ENCODE assay signal across 15 mouse cellular contexts in the genomic region with DNA sequence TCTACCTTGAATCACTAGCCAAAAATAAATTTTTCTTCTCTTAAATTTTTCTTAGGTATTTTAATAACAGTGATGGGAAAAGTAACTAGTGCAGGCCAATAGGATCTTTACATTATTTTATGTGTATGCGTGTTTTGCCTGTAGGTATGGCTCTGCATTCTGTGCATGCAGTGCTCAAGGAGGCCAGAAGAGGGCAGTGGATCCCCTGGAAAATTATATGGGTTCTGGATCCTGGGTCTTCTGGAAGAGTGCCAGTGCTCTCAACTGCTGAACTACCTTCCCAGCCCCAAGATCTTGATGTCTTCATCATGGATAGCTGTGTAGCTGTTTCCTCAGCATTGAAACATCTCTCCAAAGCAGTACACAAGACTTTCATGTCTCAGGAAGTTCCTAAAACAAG. TPM values are rescaled to one million over a fixed set of nuclear protein-coding genes. Genes with fewer than 3 reads are reported as not detected.
DNase-seq lines count a peak whose midpoint lies in the region; ATAC-seq and TF ChIP-seq lines count a peak whose summit lies in the region.
"Had no signal": no experiment of that assay in that cellular context is flagged by ENCODE, and none has a peak within 500 bp of the region (broad histone marks: within the 10 kb centered on the region; RNA-seq: fewer than 3 reads in every experiment).

No protein-coding gene starts in this region.

- H3K4me1 ChIP-seq in forebrain, embryonic 11.5 days (replicated peaks; ENCODE audit: control insufficient read depth, insufficient read depth, low read length) = no peaks in the 10 kb centered on the region
- H3K4me1 ChIP-seq in forebrain, embryonic 12.5 days = no peaks in the 10 kb centered on the region
- no peaks in the 10 kb centered on the region for H3K4me1 ChIP-seq in liver, postnatal 0 days (ENCODE audit: insufficient read depth)
- peaks cover 16 to 36% of the 10 kb centered on the region in 2 experiments for H3K4me1 ChIP-seq in CH12.LX (ENCODE audit: control insufficient read depth in 1 of 2, insufficient read depth in 2 of 2)
- peaks cover 6% of the 10 kb centered on the region; the same call in 1 of the 2 replicates for H3K4me1 ChIP-seq in kidney, embryonic 16.5 days (ENCODE audit: insufficient read depth, low read length)

- no peak for TF ChIP-seq EP300 in liver, postnatal 0 days (IDR thresholded peaks at IDR 0.05; ENCODE audit: low read depth)
- TF ChIP-seq EP300 in CH12.LX (IDR thresholded peaks at IDR 0.05; ENCODE audit: low read length) = no peak

- dilution Hi-C loops in CH12.LX (cut with MboI; ENCODE audit: extremely low pct_ligation_motif_present, extremely low pct_unique_long_range_greater_than_20kb, low sequenced_read_pairs) = no loop called here

- DNase-seq in forebrain, embryonic 11.5 days (ENCODE audit: low spot score) = peak; percentile 46
- DNase-seq in liver, postnatal 0 days = no peak
- DNase-seq in liver (no peak), CH12.LX (ENCODE audit: extremely low read depth) (no peak)
- peak; percentile 69 for DNase-seq in induced T-regulatory cell, adult 2 months (ENCODE audit: low read depth)
- DNase-seq: gastrocnemius, postnatal 10 days; kidney, adult 11 months; lung, postnatal 4 days had no signal

- TF ChIP-seq POLR2A in CH12.LX (IDR thresholded peaks at IDR 0.05; ENCODE audit: low read depth, low read length) = no peak

- no peak overlapping the region for H3K4me3 ChIP-seq in forebrain, embryonic 11.5 days (ENCODE audit: low read depth, low read length)
- H3K4me3 ChIP-seq in forebrain, embryonic 12.5 days (replicated peaks) = no peak overlapping the region
- no peak overlapping the region for H3K4me3 ChIP-seq in liver, postnatal 0 days (ENCODE audit: low read depth, low read length)
- H3K4me3 ChIP-seq in CH12.LX (replicated peaks in 1 of 3; ENCODE audit: low read depth in 2 of 3, low read length in 2 of 3, poor library complexity in 1 of 3) = no peak overlapping the region
- H3K4me3 ChIP-seq in kidney, embryonic 16.5 days (ENCODE audit: low read length) = no peak overlapping the region

- peak; percentile 29 for TF ChIP-seq RAD21 in CH12.LX (IDR thresholded peaks at IDR 0.05; ENCODE audit: low read depth, low read length)

- no peaks in the 10 kb centered on the region for H3K79me2 ChIP-seq in CH12.LX (replicated peaks; ENCODE audit: control insufficient read depth, extremely low read depth, insufficient read depth, poor library complexity, severe bottlenecking)

- no peak overlapping the region for H3K4me2 ChIP-seq in forebrain, embryonic 11.5 days (ENCODE audit: low read depth, low read length, severe bottlenecking)
- no peak overlapping the region for H3K4me2 ChIP-seq in forebrain, embryonic 12.5 days
- H3K4me2 ChIP-seq in liver, postnatal 0 days (ENCODE audit: low read depth, low read length) = no peak overlapping the region
- no peak overlapping the region for H3K4me2 ChIP-seq in CH12.LX (ENCODE audit: insufficient read depth, low read depth, poor library complexity, severe bottlenecking)
- no peak overlapping the region for H3K4me2 ChIP-seq in kidney, embryonic 16.5 days (replicated peaks; ENCODE audit: low read depth, low read length)

- no peak overlapping the region for H3K27ac ChIP-seq in forebrain, embryonic 11.5 days (ENCODE audit: low read depth, low read length)
- no peak overlapping the region for H3K27ac ChIP-seq in forebrain, embryonic 12.5 days
- H3K27ac ChIP-seq in liver, postnatal 0 days (ENCODE audit: low read depth) = no peak overlapping the region
- no peak overlapping the region for H3K27ac ChIP-seq in CH12.LX (ENCODE audit: insufficient read depth, low read depth)
- no peak overlapping the region for H3K27ac ChIP-seq in kidney, embryonic 16.5 days (ENCODE audit: low read length)

- H3K9me3 ChIP-seq in forebrain, embryonic 11.5 days (ENCODE audit: control insufficient read depth, low read length) = no peaks in the 10 kb centered on the region
- no peaks in the 10 kb centered on the region for H3K9me3 ChIP-seq in forebrain, embryonic 12.5 days
- no peaks in the 10 kb centered on the region for H3K9me3 ChIP-seq in liver, postnatal 0 days (ENCODE audit: low read length)
- no peaks in the 10 kb centered on the region for H3K9me3 ChIP-seq in CH12.LX (replicated peaks; ENCODE audit: low read length)
- H3K9me3 ChIP-seq in kidney, embryonic 16.5 days (ENCODE audit: low read length) = no peaks in the 10 kb centered on the region

- H3K9ac ChIP-seq in forebrain, embryonic 11.5 days (ENCODE audit: low read length) = no peak overlapping the region
- no peak overlapping the region for H3K9ac ChIP-seq in forebrain, embryonic 12.5 days
- H3K9ac ChIP-seq in liver, postnatal 0 days (replicated peaks) = no peak overlapping the region
- H3K9ac ChIP-seq in CH12.LX (ENCODE audit: insufficient read depth, low read depth) = no peak overlapping the region
- H3K9ac ChIP-seq in kidney, embryonic 16.5 days (replicated peaks; ENCODE audit: low read length) = no peak overlapping the region

- in situ Hi-C loops in CH12.LX (cut with MboI; ENCODE audit: low pct_ligation_motif_present, low pct_unique_long_range_greater_than_20kb, low sequenced_read_pairs) = no loop called here

- TF ChIP-seq CTCF in liver, postnatal 0 days (IDR thresholded peaks at IDR 0.05; ENCODE audit: low read depth) = peak; percentile 49
- TF ChIP-seq CTCF in CH12.LX (conservative IDR thresholded peaks at IDR 0.05 in 1 of 2, IDR thresholded peaks at IDR 0.05 in 1 of 2; ENCODE audit: low read depth in 2 of 2, low read length in 2 of 2) = peak; percentile 54 to 62; a peak in 3 of 4 replicates

- WGBS in forebrain, embryonic 11.5 days = 90% methylated on average over 1 of the region's 1 CpGs
- 97% methylated on average over 1 of the region's 1 CpGs for WGBS in forebrain, embryonic 12.5 days
- 98% methylated on average over 1 of the region's 1 CpGs for WGBS in liver, postnatal 0 days (ENCODE audit: insufficient replicate concordance)
- 94% methylated on average over 1 of the region's 1 CpGs for WGBS in kidney, embryonic 16.5 days

- ATAC-seq in forebrain, embryonic 11.5 days (replicated peaks; ENCODE audit: low FRiP score) = no peak
- ATAC-seq in forebrain, embryonic 12.5 days (ENCODE audit: low FRiP score) = no peak
- no peak for ATAC-seq in liver, postnatal 0 days
- no peak for ATAC-seq in erythroid progenitor cell, adult 5-6 weeks (replicated peaks; ENCODE audit: low FRiP score, poor library complexity, severe bottlenecking)
- no peak for ATAC-seq in kidney, embryonic 16.5 days (ENCODE audit: low FRiP score, low TSS enrichment)

- no peaks in the 10 kb centered on the region for H3K27me3 ChIP-seq in forebrain, embryonic 11.5 days (ENCODE audit: control insufficient read depth, insufficient read depth, low read length)
- H3K27me3 ChIP-seq in forebrain, embryonic 12.5 days = no peaks in the 10 kb centered on the region
- H3K27me3 ChIP-seq in liver, postnatal 0 days (ENCODE audit: insufficient read depth, low read length) = no peaks in the 10 kb centered on the region
- H3K27me3 ChIP-seq in CH12.LX (replicated peaks) = peaks cover 2% of the 10 kb centered on the region
- no peaks in the 10 kb centered on the region for H3K27me3 ChIP-seq in kidney, embryonic 16.5 days (ENCODE audit: insufficient read depth, low read length)

- H3K36me3 ChIP-seq in forebrain, embryonic 11.5 days (ENCODE audit: control insufficient read depth, insufficient read depth, low read length) = no peaks in the 10 kb centered on the region
- no peaks in the 10 kb centered on the region for H3K36me3 ChIP-seq in forebrain, embryonic 12.5 days (replicated peaks)
- no peaks in the 10 kb centered on the region for H3K36me3 ChIP-seq in liver, postnatal 0 days (replicated peaks; ENCODE audit: insufficient read depth, low read length)
- H3K36me3 ChIP-seq in CH12.LX (replicated peaks in 1 of 2; ENCODE audit: control insufficient read depth in 1 of 2, insufficient read depth in 1 of 2, low read length in 1 of 2) = no peaks in the 10 kb centered on the region
- no peaks in the 10 kb centered on the region for H3K36me3 ChIP-seq in kidney, embryonic 16.5 days (ENCODE audit: insufficient read depth, low read length)

RNA-seq across cellular contexts. Expression of gene S100a2, which starts 7.9 kb away (rescaled TPM):
- not detected in 2 replicates for polyA plus RNA-seq in forebrain, embryonic 11.5 days (2014; fragmentation: Nextera tagmentation; extraction: Ambion mirVana)
- not detected in 2 replicates for polyA plus RNA-seq in forebrain, embryonic 12.5 days (2016; fragmentation: Nextera tagmentation; extraction: Ambion mirVana)
- not detected in 2 replicates for polyA plus RNA-seq in liver, postnatal 0 days (2015; fragmentation: Nextera tagmentation; extraction: Ambion mirVana)
- total RNA-seq in CH12.LX (2012; rRNA removed) = not detected in 2 replicates
- not detected in 2 replicates for total RNA-seq in CH12.LX (2014; rRNA removed)
- not detected in 2 replicates for polyA plus RNA-seq in CH12.LX (2012; ENCODE audit: insufficient read length, low read depth)
- not detected in 2 replicates for total RNA-seq in erythroid progenitor cell, adult 5-6 weeks (2015; ENCODE audit: low replicate concordance)
- total RNA-seq in erythroid progenitor cell, adult 5-6 weeks (2017; ENCODE audit: low replicate concordance) = not detected in 2 replicates
- polyA plus RNA-seq in kidney, embryonic 16.5 days (2015; fragmentation: Nextera tagmentation; extraction: Ambion mirVana) = not detected in 2 replicates
- total RNA-seq: gastrocnemius, postnatal 10 days; layer of hippocampus, postnatal 10 days had no signal
- polyA plus RNA-seq: C2C12; heart, embryonic 16.5 days; limb, embryonic 14.5 days had no signal

RNA-seq across cellular contexts. Expression of gene Gm42674, which starts 19.5 kb away (rescaled TPM):
- not detected in 2 replicates for polyA plus RNA-seq in forebrain, embryonic 11.5 days (2014; fragmentation: Nextera tagmentation; extraction: Ambion mirVana)
- not detected in 2 replicates for polyA plus RNA-seq in forebrain, embryonic 12.5 days (2016; fragmentation: Nextera tagmentation; extraction: Ambion mirVana)
- polyA plus RNA-seq in liver, postnatal 0 days (2015; fragmentation: Nextera tagmentation; extraction: Ambion mirVana) = not detected in 2 replicates
- not detected in 2 replicates for total RNA-seq in CH12.LX (2012; rRNA removed)
- total RNA-seq in CH12.LX (2014; rRNA removed) = not detected in 2 replicates
- polyA plus RNA-seq in CH12.LX (2012; ENCODE audit: insufficient read length, low read depth) = not detected in 2 replicates
- total RNA-seq in erythroid progenitor cell, adult 5-6 weeks (2015; ENCODE audit: low replicate concordance) = not detected in 2 replicates
- total RNA-seq in erythroid progenitor cell, adult 5-6 weeks (2017; ENCODE audit: low replicate concordance) = not detected in 2 replicates
- polyA plus RNA-seq in kidney, embryonic 16.5 days (2015; fragmentation: Nextera tagmentation; extraction: Ambion mirVana) = not detected in 2 replicates
- total RNA-seq: gastrocnemius, postnatal 10 days; layer of hippocampus, postnatal 10 days had no signal
- polyA plus RNA-seq: heart, embryonic 16.5 days; limb, embryonic 14.5 days had no signal

RNA-seq across cellular contexts. Expression of gene S100a4, which starts 21.4 kb away (rescaled TPM):
- 0.69 and 1.9 TPM in 2 replicates for polyA plus RNA-seq in forebrain, embryonic 11.5 days (2014; fragmentation: Nextera tagmentation; extraction: Ambion mirVana)
- polyA plus RNA-seq in forebrain, embryonic 12.5 days (2016; fragmentation: Nextera tagmentation; extraction: Ambion mirVana) = 1.6 and 1.7 TPM in 2 replicates
- 4.0 and 4.6 TPM in 2 replicates for polyA plus RNA-seq in liver, postnatal 0 days (2015; fragmentation: Nextera tagmentation; extraction: Ambion mirVana)
- 0.76 TPM in 1 of 2 replicates, not detected in the other for total RNA-seq in CH12.LX (2012; rRNA removed)
- 1.1 and 1.2 TPM in 2 replicates for total RNA-seq in CH12.LX (2014; rRNA removed)
- 0.86 TPM in 1 of 2 replicates, not detected in the other for polyA plus RNA-seq in CH12.LX (2012; ENCODE audit: insufficient read length, low read depth)
- 36.9 and 83.6 TPM in 2 replicates for total RNA-seq in erythroid progenitor cell, adult 5-6 weeks (2015; ENCODE audit: low replicate concordance)
- 29.4 and 37.4 TPM in 2 replicates for total RNA-seq in erythroid progenitor cell, adult 5-6 weeks (2017; ENCODE audit: low replicate concordance)
- 3.6 and 5.5 TPM in 2 replicates for polyA plus RNA-seq in kidney, embryonic 16.5 days (2015; fragmentation: Nextera tagmentation; extraction: Ambion mirVana)

RNA-seq across cellular contexts. Expression of gene S100a3, which starts 21.8 kb away (rescaled TPM):
- polyA plus RNA-seq in forebrain, embryonic 11.5 days (2014; fragmentation: Nextera tagmentation; extraction: Ambion mirVana) = not detected in 2 replicates
- polyA plus RNA-seq in forebrain, embryonic 12.5 days (2016; fragmentation: Nextera tagmentation; extraction: Ambion mirVana) = not detected in 2 replicates
- not detected in 2 replicates for polyA plus RNA-seq in liver, postnatal 0 days (2015; fragmentation: Nextera tagmentation; extraction: Ambion mirVana)
- total RNA-seq in CH12.LX (2012; rRNA removed) (not detected in 2 replicates), CH12.LX (2014; rRNA removed) (not detected in 2 replicates)
- not detected in 2 replicates for polyA plus RNA-seq in CH12.LX (2012; ENCODE audit: insufficient read length, low read depth)
- total RNA-seq in erythroid progenitor cell, adult 5-6 weeks (2015; ENCODE audit: low replicate concordance) = not detected in 2 replicates
- not detected in 2 replicates for total RNA-seq in erythroid progenitor cell, adult 5-6 weeks (2017; ENCODE audit: low replicate concordance)
- 0.12 and 0.44 TPM in 2 replicates for polyA plus RNA-seq in kidney, embryonic 16.5 days (2015; fragmentation: Nextera tagmentation; extraction: Ambion mirVana)

RNA-seq across cellular contexts. Expression of gene S100a5, which starts 26.2 kb away (rescaled TPM):
- not detected in 2 replicates for polyA plus RNA-seq in forebrain, embryonic 11.5 days (2014; fragmentation: Nextera tagmentation; extraction: Ambion mirVana)
- 0.56 TPM in 1 of 2 replicates, not detected in the other for polyA plus RNA-seq in forebrain, embryonic 12.5 days (2016; fragmentation: Nextera tagmentation; extraction: Ambion mirVana)
- polyA plus RNA-seq in liver, postnatal 0 days (2015; fragmentation: Nextera tagmentation; extraction: Ambion mirVana) = not detected in 2 replicates
- total RNA-seq in CH12.LX (2012; rRNA removed) (not detected in 2 replicates), CH12.LX (2014; rRNA removed) (not detected in 2 replicates)
- not detected in 2 replicates for polyA plus RNA-seq in CH12.LX (2012; ENCODE audit: insufficient read length, low read depth)
- total RNA-seq in erythroid progenitor cell, adult 5-6 weeks (2015; ENCODE audit: low replicate concordance) = not detected in 2 replicates
- total RNA-seq in erythroid progenitor cell, adult 5-6 weeks (2017; ENCODE audit: low replicate concordance) = not detected in 2 replicates
- 0.45 and 0.99 TPM in 2 replicates for polyA plus RNA-seq in kidney, embryonic 16.5 days (2015; fragmentation: Nextera tagmentation; extraction: Ambion mirVana)
- total RNA-seq: gastrocnemius, postnatal 10 days; layer of hippocampus, postnatal 10 days had no signal
- polyA plus RNA-seq: heart, embryonic 16.5 days; limb, embryonic 14.5 days had no signal

Comparison
In these comparisons a context has a peak if more than half of its experiments do, and no peak if none do; other contexts are left out.
1. DNase-seq: peak in forebrain, embryonic 11.5 days (single experiment) and induced T-regulatory cell, adult 2 months (single experiment); none in liver, postnatal 0 days (single experiment), liver (single experiment) and CH12.LX (single experiment).